Mouse (Mus musculus): Measurements from ENCODE around the gene Gm12185. TPM values are rescaled to one million over a fixed set of nuclear protein-coding genes. Genes with fewer than 3 reads are reported as not detected.

Gene Gm12185
- 0.38 and 0.70 TPM in 2 replicates for total RNA-seq (2023)

GRCm38 (mm10) chr11:48991740-48992520, at the start of gene Gm12185:
Gm12185 (minus strand) TSS chr11:48992226.

DNA sequence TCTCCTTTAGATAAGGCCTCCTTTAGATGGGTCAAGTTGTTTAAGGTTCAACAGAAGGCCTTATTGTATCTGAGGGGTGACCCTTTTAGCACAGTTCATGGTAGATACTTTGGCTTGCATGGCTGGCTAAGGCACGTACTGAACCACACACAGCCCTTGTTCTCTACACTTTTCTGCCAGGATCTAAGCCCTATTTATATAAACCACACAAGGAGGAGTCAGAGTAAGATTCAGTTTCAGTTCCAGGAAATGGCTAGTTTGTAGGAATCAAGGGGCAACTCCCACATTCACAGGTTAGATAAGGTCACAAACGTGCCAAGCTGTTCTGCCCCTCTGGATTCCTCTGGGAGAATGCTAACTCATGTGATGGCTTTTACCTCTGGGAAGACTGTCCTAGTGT, 2.0 kb upstream of the Gm12185 start, which contains the start of gene Tgtp1:
Tgtp1 (minus strand) TSS at position 155 of the 400 bp plus-strand sequence.

DNA sequence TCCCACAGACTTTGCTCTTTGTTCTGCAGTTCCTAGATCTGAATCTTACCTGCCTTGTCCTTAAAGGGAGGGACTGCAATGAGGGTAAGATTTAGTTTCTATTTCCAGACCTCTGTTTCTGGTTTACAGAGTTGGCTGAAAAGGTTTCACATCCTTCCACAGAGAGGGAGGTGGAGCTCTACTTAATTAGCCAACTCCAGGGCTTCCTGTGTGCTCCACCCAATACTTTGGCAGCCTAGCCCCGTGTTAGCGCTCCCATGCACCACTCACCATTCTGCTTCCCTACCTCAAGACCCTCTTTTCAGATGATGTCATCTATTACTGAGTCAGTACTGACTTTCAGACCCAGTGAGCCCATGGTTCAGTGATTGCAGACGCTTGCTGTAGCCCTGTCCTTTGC, 12.8 kb downstream of the Gm12185 start, which contains the start of gene 9930111J21Rik1:
9930111J21Rik1 (minus strand) TSS at position 148 of the 400 bp plus-strand sequence.

DNA sequence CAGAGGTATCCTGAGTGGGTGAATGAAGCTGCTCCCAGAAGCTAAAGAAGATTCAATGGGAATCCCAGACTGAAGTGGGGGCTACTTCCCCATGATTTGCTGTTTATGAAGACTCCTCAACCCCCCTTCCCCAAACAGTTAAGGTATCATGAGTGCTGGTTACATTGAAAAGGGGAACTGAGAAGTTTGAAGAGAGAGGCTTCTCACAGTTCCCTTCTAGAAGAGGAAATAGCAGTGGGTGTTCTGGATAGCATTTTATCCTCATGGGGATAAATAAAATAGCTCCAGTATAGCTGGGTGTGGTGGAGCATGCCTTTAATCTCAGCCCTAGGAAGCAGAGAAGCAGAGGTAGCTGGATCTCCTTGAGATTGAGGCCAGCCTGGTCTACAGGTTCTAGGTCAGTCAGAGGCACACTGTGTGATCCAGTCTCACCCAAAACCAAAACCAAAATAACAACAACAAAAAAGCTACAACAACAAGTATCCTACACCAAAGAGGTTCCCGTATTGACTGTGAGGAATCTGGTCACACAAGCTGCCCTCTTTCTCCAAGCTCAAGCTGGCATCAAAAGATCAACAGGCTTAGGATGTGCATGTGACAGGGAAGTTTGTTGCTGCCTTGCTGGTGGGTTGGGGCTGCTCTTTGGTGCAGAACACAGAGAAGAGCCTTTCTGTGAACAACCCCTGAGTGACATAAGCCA, 13.6 kb downstream of the Gm12185 start, which contains the start of gene Olfr56:
Olfr56 (plus strand) TSS at position 650 of the 700 bp plus-strand sequence.

GRCm38 (mm10) chr11:48946090-48946489, 45.9 kb downstream of the Gm12185 start, which contains the start of gene Psme2b:
Psme2b (minus strand) TSS chr11:48946190.

DNA sequence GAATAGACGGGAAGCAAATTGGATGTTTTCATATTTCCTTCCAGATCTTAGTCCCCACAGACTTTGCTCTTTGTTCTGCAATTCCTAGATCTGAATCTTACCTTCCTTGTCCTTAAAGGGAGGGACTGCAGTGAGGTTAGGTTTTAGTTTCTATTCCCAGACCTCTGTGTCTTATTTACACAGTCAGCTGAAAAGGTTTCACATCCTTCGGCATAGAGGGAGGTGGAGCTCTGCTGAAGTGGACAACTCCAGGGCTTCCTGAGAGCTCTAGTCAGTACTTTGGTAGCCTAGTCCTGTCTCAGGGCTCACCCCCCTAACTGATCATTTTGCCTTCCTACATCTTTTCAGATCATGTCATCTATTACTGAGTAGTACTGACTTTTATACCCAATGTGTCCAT, 90.0 kb downstream of the Gm12185 start, which contains the start of gene Gm5431:
Gm5431 (minus strand) TSS at position 194 of the 400 bp plus-strand sequence.

GRCm38 (mm10) chr11:48871201-48871772, 120.7 kb downstream of the Gm12185 start, which contains the start of gene Irgm1:
Irgm1 (minus strand) TSS chr11:48871683.

Other genes with a start within 250 kb of the Gm12185 start
- 371 and 385 TPM in 2 replicates for gene Rack1, start 191.9 kb downstream of the Gm12185 start, total RNA-seq (2023)
- 38.5 and 69.4 TPM in 2 replicates for gene Trim41, start 174.9 kb downstream of the Gm12185 start, total RNA-seq (2023)
- 0.16 and 0.48 TPM in 2 replicates for gene Trim7, start 166.1 kb downstream of the Gm12185 start, total RNA-seq (2023)
- 0.66 and 0.95 TPM in 2 replicates for gene Gm12184, start 165.6 kb downstream of the Gm12185 start, total RNA-seq (2023)
- gene Irgm1, start 120.5 kb downstream of the Gm12185 start, total RNA-seq (2023), result 11.6 and 16.1 TPM in 2 replicates
- 0.79 and 2.0 TPM in 2 replicates for gene Gm5431, start 90.0 kb downstream of the Gm12185 start, total RNA-seq (2023)
- 13.1 and 13.2 TPM in 2 replicates for gene Psme2b, start 46.0 kb downstream of the Gm12185 start, total RNA-seq (2023)
- gene Olfr56, start 13.3 kb downstream of the Gm12185 start, total RNA-seq (2023), result 0.16 and 0.18 TPM in 2 replicates
- gene 9930111J21Rik1, start 12.8 kb downstream of the Gm12185 start, total RNA-seq (2023), result 23.7 and 28.4 TPM in 2 replicates
- 0.25 TPM in 1 of 2 replicates, not detected in the other for gene Tgtp1, start 1.9 kb upstream of the Gm12185 start, total RNA-seq (2023)
- gene 9930111J21Rik2, start 59.0 kb upstream of the Gm12185 start, total RNA-seq (2023), result 31.0 and 31.9 TPM in 2 replicates
- gene Tgtp2, start 72.0 kb upstream of the Gm12185 start, total RNA-seq (2023), result 0.25 and 0.52 TPM in 2 replicates
- gene Ifi47, start 84.4 kb upstream of the Gm12185 start, total RNA-seq (2023), result 7.0 and 11.5 TPM in 2 replicates
- gene Olfr1396, start 122.6 kb upstream of the Gm12185 start, total RNA-seq (2023), result not detected in 2 replicates
- gene Olfr1395, start 150.0 kb upstream of the Gm12185 start, total RNA-seq (2023), result not detected in 2 replicates
- gene Olfr1394, start 162.2 kb upstream of the Gm12185 start, total RNA-seq (2023), result not detected in 2 replicates
- gene Btnl9, start 194.9 kb upstream of the Gm12185 start, total RNA-seq (2023), result 1.6 and 2.3 TPM in 2 replicates
- 60.9 and 83.2 TPM in 2 replicates for gene Zfp62, start 211.1 kb upstream of the Gm12185 start, total RNA-seq (2023)

Measured in neutrophil, adult 65 days (primary cell).